Mouse (Mus musculus) gastrocnemius, adult 2 months (tissue): ENCODE measurements at regions not wholly inside any gene's neighbourhood (a gene's known extent, or its start where the extent isn't known, plus 50 kb on each side); places are given as distances from the start of the nearest gene placed in this dataset.

Experiments
- DNase-seq: peaks from one replicate; pipeline ENCODE4 v3.0.0; 2022
- H3K27ac ChIP-seq: fragments of 200-600 bp; 2 replicates; pipeline ENCODE4 v1.8.1; 2022; ENCODE audit warnings: mild to moderate bottlenecking
- H3K4me3 ChIP-seq: fragments of 200-600 bp; 2 replicates; pipeline ENCODE4 v1.8.1; 2022; ENCODE audit warnings: mild to moderate bottlenecking, moderate library complexity
- CTCF ChIP-seq: fragments of 200-600 bp; IDR thresholded peaks from 2 replicates; pipeline ENCODE4 v1.8.1; 2022; ENCODE audit warnings: antibody characterized with exemption, mild to moderate bottlenecking, moderate library complexity
- intact Hi-C: fragments of 180-260 bp; cut with DNase I; formaldehyde crosslinking; loops from one replicate; pipeline ENCODE4 v1.15.1; 2025

GRCm38 (mm10) chr5:147794711-147795532 is 65.3 kb upstream of the Pomp start:
- TF ChIP-seq CTCF, result no peak
- Histone ChIP-seq H3K4me3 (no peak overlapping the region), H3K27ac (no peak overlapping the region)
- intact Hi-C loops, result no loop called here
- peak; percentile 22 for DNase-seq

DNA sequence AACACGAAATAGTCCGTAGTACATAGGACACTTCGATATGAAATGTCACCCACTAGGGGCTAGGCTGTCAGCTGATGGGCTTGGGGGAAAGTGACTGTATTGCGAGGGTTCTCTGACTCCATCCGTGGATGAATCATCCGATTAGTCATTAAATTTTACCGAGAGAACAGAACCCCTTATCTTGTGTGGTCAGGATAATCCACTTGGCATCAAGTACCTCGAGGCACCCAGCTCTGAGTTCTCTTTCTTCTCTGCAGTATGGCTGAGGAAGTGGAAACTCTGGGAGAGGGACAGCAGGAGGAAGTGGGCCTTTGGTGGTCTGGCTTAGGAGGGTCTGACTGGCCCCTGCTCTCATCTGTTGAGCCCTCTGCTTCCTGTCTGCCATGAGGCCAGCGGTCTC is 67.2 kb upstream of the Pomp start:
- DNase-seq, result no peak
- Histone ChIP-seq H3K27ac (no peak overlapping the region), H3K4me3 (no peak overlapping the region)
- no peak for TF ChIP-seq CTCF
- intact Hi-C loops, result no loop called here

DNA sequence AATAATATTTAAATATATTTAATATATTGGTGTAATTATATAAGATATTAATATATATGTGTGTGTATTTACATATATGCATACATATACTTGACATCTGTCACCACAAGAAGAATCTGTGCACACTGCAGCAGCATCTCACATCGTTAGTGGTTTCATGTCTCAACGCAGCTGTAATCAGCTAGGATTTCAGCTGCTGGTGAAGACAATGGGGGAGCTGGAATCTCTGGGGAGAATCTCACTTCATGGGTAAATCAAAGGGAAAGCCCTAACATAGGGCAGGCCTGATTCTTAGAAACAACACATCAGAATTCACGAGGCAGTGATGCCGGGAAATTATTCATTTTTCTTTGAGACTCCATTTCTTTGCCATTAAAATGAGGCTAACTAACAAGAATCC is 66.8 kb upstream of the Flt1 start:
- Histone ChIP-seq H3K4me3 (no peak overlapping the region), H3K27ac (no peak overlapping the region)
- intact Hi-C loops, result no loop called here
- TF ChIP-seq CTCF, result no peak
- DNase-seq, result no peak

DNA sequence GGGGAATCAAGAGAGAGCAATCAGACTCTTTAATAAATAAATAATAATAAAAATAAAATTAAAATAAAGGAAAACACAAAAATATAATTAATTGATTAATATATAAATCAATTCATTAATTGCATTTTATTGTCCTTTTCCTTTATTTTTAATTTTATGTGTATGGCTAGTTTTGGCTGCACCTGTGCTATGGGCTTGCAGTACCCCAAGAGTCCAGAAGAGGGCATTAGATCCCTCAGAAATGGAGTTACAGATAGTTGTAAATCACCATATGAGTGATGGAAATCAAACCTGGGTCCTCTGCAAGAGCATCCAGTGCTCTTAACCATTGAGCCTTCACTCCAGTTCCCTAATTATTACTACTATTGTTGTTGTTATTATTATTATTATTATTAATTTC is 65.3 kb upstream of the Flt1 start:
- intact Hi-C loops, result no loop called here
- Histone ChIP-seq H3K27ac (no peak overlapping the region), H3K4me3 (no peak overlapping the region)
- DNase-seq, result no peak
- peak; percentile 50 for TF ChIP-seq CTCF

- no peak for DNase-seq
- intact Hi-C loops, result no loop called here
- H3K4me3 ChIP-seq, result no peak overlapping the region
- no peak for TF ChIP-seq CTCF
- H3K27ac ChIP-seq, result no peak overlapping the region
These were observed 62.7 kb upstream of the Flt1 start for GRCm38 (mm10) chr5:147788496-147788895.

GRCm38 (mm10) chr5:147786857-147787256 is 61.0 kb upstream of the Flt1 start:
- Histone ChIP-seq H3K27ac (no peak overlapping the region), H3K4me3 (no peak overlapping the region)
- no peak for DNase-seq
- TF ChIP-seq CTCF, result no peak
- intact Hi-C loops, result no loop called here

DNA sequence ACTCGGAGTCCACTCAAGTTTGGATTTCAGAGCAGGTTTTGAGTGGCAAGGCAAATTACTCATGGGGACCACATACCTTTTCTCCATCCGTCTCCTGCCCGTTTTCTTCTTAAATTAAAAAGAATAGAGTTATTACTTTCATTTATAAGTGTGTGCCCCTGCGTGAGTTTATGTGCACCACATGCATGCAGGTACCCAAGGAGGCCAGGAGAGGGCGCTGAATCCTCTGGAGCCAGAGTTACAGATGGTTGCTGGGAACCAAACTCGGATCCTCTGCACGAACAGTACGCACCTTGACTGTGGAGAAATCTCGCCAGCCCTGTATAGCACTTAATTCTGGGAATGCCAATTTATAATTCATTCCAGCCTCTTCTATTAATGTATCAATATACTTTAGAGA is 58.3 kb upstream of the Flt1 start:
- peak; percentile 13; the same call in 1 of the 2 replicates for TF ChIP-seq CTCF
- intact Hi-C loops, result no loop called here
- no peak overlapping the region for H3K4me3 ChIP-seq
- DNase-seq, result no peak
- no peak overlapping the region for H3K27ac ChIP-seq

GRCm38 (mm10) chr5:147783476-147783875 is 57.7 kb upstream of the Flt1 start:
- Histone ChIP-seq H3K27ac (no peak overlapping the region), H3K4me3 (no peak overlapping the region)
- DNase-seq, result no peak
- intact Hi-C loops, result no loop called here
- TF ChIP-seq CTCF, result no peak

- H3K4me3 ChIP-seq, result no peak overlapping the region
- DNase-seq, result no peak
- intact Hi-C loops, result no loop called here
- no peak overlapping the region for H3K27ac ChIP-seq
- no peak for TF ChIP-seq CTCF
These were observed 57.0 kb upstream of the Flt1 start for GRCm38 (mm10) chr5:147782761-147783160.

DNA sequence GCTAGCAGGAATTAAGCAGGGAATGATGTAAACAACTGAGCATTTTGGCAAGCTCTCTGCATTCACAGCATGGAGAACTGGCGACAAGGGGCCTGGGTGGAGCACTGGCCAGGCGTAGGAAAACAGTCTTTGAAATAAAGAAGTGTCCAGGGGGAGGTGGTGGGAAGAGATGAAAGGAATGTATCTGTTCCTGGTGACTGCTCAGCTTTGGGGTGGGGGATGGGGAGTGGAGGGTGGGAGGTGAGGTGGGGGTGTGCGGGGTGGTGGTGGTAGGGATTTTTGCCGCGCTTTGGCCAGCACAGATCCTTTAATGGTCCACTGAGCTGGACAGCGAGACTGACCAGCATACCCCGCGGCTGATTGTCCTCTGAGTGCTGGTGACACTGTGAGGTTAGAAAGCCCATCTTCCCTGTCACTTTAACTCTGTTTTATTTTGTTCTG is 56.5 kb upstream of the Flt1 start:
- intact Hi-C loops, result no loop called here
- DNase-seq, result no peak
- no peak overlapping the region for H3K27ac ChIP-seq
- no peak overlapping the region for H3K4me3 ChIP-seq
- no peak for TF ChIP-seq CTCF

GRCm38 (mm10) chr5:147781215-147781614 is 55.4 kb upstream of the Flt1 start:
- intact Hi-C loops, result no loop called here
- no peak for TF ChIP-seq CTCF
- Histone ChIP-seq H3K4me3 (no peak overlapping the region), H3K27ac (no peak overlapping the region)
- DNase-seq, result no peak

DNA sequence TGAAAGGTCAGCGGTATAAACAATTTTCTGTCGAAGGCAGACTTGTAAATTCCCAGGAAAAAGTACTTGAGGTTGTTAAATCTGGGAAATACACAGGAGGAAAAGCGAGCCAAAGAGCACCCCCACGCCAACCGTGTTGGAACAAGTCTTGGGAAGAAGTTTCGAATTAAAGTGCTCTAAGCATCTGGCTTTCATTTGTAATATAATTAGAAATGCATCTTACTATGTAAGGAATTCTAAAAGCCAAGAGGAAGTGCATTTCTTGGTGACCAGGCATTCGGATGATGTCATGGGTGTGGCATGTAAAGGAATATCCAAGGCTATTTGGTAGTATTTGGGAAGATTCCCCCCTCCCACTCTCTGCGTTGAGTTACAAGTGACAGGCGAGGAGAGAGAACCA is 52.7 kb upstream of the Flt1 start:
- no peak overlapping the region for H3K27ac ChIP-seq
- no peak for TF ChIP-seq CTCF
- intact Hi-C loops, result no loop called here
- no peak overlapping the region for H3K4me3 ChIP-seq
- DNase-seq, result no peak
